Mouse (Mus musculus): ENCODE results near the gene Tfrc. TPM values are rescaled to one million over a fixed set of nuclear protein-coding genes. Genes with fewer than 3 reads are reported as not detected.

Gene Tfrc
- polyA plus RNA-seq, 1 experiment from 2014 or later, result 37.0 TPM

DNA sequence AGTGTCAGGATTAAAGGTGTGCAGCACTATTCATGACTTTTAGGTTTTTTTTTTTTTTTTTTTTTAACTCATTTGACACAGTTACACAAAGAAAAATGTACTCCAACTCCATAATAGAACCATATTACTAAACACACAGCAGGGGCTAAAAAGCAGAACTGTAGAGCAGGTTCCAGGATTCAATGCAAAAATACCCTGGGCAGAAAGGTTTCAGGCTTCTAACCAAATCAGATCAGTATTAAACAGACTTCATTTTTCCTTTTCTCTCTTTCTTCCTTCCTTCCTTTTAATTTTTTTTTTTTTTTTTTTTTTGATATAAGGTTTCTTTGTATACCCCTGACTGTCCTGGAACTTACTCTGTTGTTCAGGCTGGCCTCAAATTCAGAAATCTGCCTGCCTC is 41.7 kb downstream of the Tfrc start:
- Histone ChIP-seq H3K4me1 (replicated peaks; ENCODE audit: insufficient read depth, low read length) (peaks cover 6% of the 10 kb centered on the region), H3K36me3 (ENCODE audit: insufficient read depth, low read length) (no peaks in the 10 kb centered on the region), H3K27me3 (ENCODE audit: insufficient read depth, low read length) (no peaks in the 10 kb centered on the region), H3K27ac (0 out of 2 replicates have a peak overlapping the region, but pooled peaks have one; percentile 36), H3K4me3 (replicated peaks; ENCODE audit: low read depth, low read length) (no peak overlapping the region), H3K4me2 (ENCODE audit: low read length) (no peak overlapping the region), H3K9me3 (replicated peaks; ENCODE audit: low read length) (no peaks in the 10 kb centered on the region), H3K9ac (ENCODE audit: low read depth, low read length) (no peak overlapping the region)
- DNase-seq (ENCODE audit: low spot score), result no peak
- ATAC-seq (replicated peaks; ENCODE audit: low FRiP score, low read depth), result no peak
- no peak for TF ChIP-seq CTCF (IDR thresholded peaks at IDR 0.05; ENCODE audit: low read depth)

DNA sequence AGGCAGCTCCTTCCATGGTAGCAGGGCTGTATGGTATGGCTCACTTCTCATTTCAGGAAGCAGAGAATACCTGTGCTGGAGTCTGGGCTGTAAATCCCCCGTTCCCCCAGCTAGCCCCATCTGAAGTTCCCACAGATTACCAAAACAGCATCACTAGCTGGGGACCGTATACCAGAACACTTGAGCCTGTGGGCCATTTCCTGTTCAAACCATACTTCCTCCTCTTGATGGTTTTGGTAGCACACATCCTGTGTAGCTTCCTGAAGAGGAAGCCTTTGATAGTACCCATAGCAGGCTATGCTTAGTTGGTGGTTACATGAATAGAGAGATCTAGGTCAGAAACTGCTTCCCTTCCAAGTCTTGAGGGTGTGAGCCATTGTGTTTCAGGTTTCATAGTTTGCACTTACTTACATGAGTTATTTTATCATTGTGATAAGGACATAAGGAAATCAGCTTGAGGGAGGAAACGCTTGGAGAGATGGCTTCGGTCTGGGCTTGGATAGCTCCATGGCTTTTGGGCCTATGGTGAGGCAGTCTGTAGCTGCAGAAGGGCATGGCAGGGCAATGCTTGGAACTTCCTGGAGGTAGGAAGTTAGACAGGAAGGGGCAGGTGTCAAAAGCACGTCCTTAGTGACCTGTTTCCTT is 42.4 kb downstream of the Tfrc start:
- peak; percentile 59 for DNase-seq (ENCODE audit: low spot score)
- no peak for TF ChIP-seq CTCF (IDR thresholded peaks at IDR 0.05; ENCODE audit: low read depth)
- Histone ChIP-seq H3K36me3 (ENCODE audit: insufficient read depth, low read length) (no peaks in the 10 kb centered on the region), H3K4me1 (replicated peaks; ENCODE audit: insufficient read depth, low read length) (peaks cover 6% of the 10 kb centered on the region; the same call in 1 of the 2 replicates), H3K4me2 (ENCODE audit: low read length) (no peak overlapping the region), H3K27me3 (ENCODE audit: insufficient read depth, low read length) (no peaks in the 10 kb centered on the region), H3K27ac (0 out of 2 replicates have a peak overlapping the region, but pooled peaks have one; percentile 36), H3K9me3 (replicated peaks; ENCODE audit: low read length) (no peaks in the 10 kb centered on the region), H3K9ac (ENCODE audit: low read depth, low read length) (no peak overlapping the region), H3K4me3 (replicated peaks; ENCODE audit: low read depth, low read length) (no peak overlapping the region)
- ATAC-seq (replicated peaks; ENCODE audit: low FRiP score, low read depth), result no peak
- 75% methylated on average over 5 of the region's 5 CpGs for whole genome bisulfite sequencing

DNA sequence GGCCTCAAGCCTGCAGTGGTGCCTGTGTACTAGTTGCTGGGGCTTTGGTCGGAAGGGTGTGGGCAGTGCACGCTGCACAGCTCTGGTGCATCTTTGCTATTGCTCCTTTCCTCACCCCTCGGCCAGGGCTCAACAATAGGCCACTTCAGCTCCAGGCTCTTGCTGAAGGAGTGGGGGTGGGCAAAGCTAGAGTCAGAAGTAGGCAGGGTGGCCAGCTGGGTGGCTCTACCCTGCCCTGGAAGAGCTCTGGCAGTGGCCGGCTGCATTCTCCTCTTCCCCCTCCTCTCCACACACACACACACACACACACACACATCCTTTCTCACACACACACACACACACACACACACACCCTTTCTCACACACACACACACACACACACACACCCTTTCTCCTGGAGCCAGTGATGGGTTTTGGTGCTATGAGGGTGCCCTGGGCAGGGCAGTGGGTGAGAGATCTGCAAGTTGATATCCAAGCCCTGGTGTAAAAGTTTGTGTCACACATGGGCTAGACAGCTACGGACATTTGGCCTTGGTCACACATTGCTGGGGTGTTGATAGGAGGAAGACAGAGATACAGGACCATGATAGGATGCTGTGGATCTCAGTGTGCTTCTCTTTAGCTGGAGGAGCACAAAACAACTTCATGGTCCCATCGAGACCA is 45.5 kb downstream of the Tfrc start:
- no peak for DNase-seq (ENCODE audit: low spot score)
- Histone ChIP-seq H3K4me3 (replicated peaks; ENCODE audit: low read depth, low read length) (no peak overlapping the region), H3K9me3 (replicated peaks; ENCODE audit: low read length) (no peaks in the 10 kb centered on the region), H3K4me2 (ENCODE audit: low read length) (no peak overlapping the region), H3K9ac (ENCODE audit: low read depth, low read length) (no peak overlapping the region), H3K4me1 (replicated peaks; ENCODE audit: insufficient read depth, low read length) (peaks cover 14% of the 10 kb centered on the region), H3K27ac (no peak overlapping the region), H3K36me3 (ENCODE audit: insufficient read depth, low read length) (no peaks in the 10 kb centered on the region), H3K27me3 (ENCODE audit: insufficient read depth, low read length) (no peaks in the 10 kb centered on the region)
- TF ChIP-seq CTCF (IDR thresholded peaks at IDR 0.05; ENCODE audit: low read depth), result no peak
- 81% methylated on average over 6 of the region's 6 CpGs for WGBS
- no peak for ATAC-seq (replicated peaks; ENCODE audit: low FRiP score, low read depth)

DNA sequence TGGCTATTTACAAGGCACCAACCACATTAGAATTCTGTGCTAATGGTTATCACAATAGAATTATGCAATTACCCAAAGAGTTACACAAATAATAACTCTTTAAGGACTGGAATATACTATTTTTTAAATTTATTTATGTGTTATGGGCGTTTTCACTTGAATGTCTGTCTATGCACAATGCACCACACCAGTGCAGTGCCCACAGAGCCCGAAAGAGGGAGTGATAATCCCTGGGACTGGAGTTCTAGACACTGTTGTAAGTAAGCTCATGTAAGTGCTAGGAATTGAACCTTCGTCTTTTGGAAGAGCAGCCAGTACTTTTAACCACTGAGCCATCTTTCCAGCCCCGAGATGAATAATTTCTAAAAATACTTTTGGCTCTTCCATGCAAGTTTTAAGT is 46.8 kb downstream of the Tfrc start:
- ATAC-seq (replicated peaks; ENCODE audit: low FRiP score, low read depth) (no peak), DNase-seq (ENCODE audit: low spot score) (no peak)
- peaks cover 25% of the 10 kb centered on the region for H3K4me1 ChIP-seq (replicated peaks; ENCODE audit: insufficient read depth, low read length)
- H3K4me2 ChIP-seq (ENCODE audit: low read length), result no peak overlapping the region
- H3K27me3 ChIP-seq (ENCODE audit: insufficient read depth, low read length), result no peaks in the 10 kb centered on the region
- H3K9ac ChIP-seq (ENCODE audit: low read depth, low read length), result no peak overlapping the region
- H3K9me3 ChIP-seq (replicated peaks; ENCODE audit: low read length), result no peaks in the 10 kb centered on the region
- no peak overlapping the region for H3K4me3 ChIP-seq (replicated peaks; ENCODE audit: low read depth, low read length)
- no peak for TF ChIP-seq CTCF (IDR thresholded peaks at IDR 0.05; ENCODE audit: low read depth)
- no peak overlapping the region for H3K27ac ChIP-seq
- WGBS, result 89% methylated on average over 4 of the region's 4 CpGs
- H3K36me3 ChIP-seq (ENCODE audit: insufficient read depth, low read length), result no peaks in the 10 kb centered on the region

DNA sequence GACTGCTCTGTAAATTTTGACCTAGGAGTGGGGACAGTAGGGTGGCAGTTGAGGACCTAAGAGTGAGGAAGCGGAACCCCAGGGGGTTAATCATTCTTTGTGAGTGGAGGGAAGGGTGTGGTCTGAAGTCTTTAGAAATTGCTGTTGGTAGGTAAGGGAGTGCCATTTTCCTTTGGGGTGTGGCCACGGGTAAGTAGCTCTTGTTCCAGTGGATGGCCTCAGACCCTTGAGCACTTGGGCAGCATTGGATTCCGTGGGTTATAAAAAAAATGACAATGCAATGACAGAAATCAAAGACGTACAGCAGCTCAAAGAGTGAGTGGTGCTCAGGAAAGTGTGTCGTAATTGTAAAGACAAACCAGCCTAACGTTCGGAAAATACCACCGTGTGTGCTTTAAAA is 47.6 kb downstream of the Tfrc start:
- WGBS, result 75% methylated on average over 8 of the region's 8 CpGs
- no peak for ATAC-seq (replicated peaks; ENCODE audit: low FRiP score, low read depth)
- Histone ChIP-seq H3K9me3 (replicated peaks; ENCODE audit: low read length) (no peaks in the 10 kb centered on the region), H3K4me2 (ENCODE audit: low read length) (no peak overlapping the region), H3K9ac (ENCODE audit: low read depth, low read length) (no peak overlapping the region), H3K36me3 (ENCODE audit: insufficient read depth, low read length) (no peaks in the 10 kb centered on the region), H3K4me1 (replicated peaks; ENCODE audit: insufficient read depth, low read length) (peaks cover 30% of the 10 kb centered on the region), H3K27ac (no peak overlapping the region), H3K27me3 (ENCODE audit: insufficient read depth, low read length) (no peaks in the 10 kb centered on the region), H3K4me3 (replicated peaks; ENCODE audit: low read depth, low read length) (no peak overlapping the region)
- no peak for DNase-seq (ENCODE audit: low spot score)
- TF ChIP-seq CTCF (IDR thresholded peaks at IDR 0.05; ENCODE audit: low read depth), result no peak

DNA sequence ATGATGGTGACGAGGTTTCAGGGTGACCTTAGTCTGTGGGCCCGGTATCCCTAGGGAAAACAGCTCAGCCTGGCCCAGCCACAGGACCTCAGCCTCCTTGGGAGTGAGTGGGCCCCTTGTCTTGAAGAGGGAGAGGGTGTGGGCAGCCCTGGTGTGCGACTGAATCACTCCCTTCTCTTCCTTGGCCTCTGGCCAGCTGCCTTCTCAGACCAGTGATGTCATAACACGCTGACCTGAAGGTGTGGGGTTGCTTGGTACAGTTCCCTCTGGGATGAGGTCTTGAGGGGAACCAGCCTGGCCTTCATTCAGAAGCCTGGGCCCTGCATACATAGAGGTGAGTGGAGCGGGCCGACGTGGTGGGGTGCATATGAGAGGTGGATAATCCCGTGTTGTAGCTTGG is 48.1 kb downstream of the Tfrc start:
- Histone ChIP-seq H3K9me3 (replicated peaks; ENCODE audit: low read length) (no peaks in the 10 kb centered on the region), H3K4me1 (replicated peaks; ENCODE audit: insufficient read depth, low read length) (peaks cover 33% of the 10 kb centered on the region), H3K9ac (ENCODE audit: low read depth, low read length) (no peak overlapping the region), H3K4me2 (ENCODE audit: low read length) (no peak overlapping the region), H3K27me3 (ENCODE audit: insufficient read depth, low read length) (no peaks in the 10 kb centered on the region), H3K36me3 (ENCODE audit: insufficient read depth, low read length) (no peaks in the 10 kb centered on the region), H3K4me3 (replicated peaks; ENCODE audit: low read depth, low read length) (no peak overlapping the region), H3K27ac (no peak overlapping the region)
- WGBS, result 62% methylated on average over 8 of the region's 8 CpGs
- no peak for TF ChIP-seq CTCF (IDR thresholded peaks at IDR 0.05; ENCODE audit: low read depth)
- peak; percentile 44 for DNase-seq (ENCODE audit: low spot score)
- no peak for ATAC-seq (replicated peaks; ENCODE audit: low FRiP score, low read depth)
